Mouse (Mus musculus) macrophage (primary cell): ENCODE measurements around the gene Eif4g1. TPM values are rescaled to one million over a fixed set of nuclear protein-coding genes. Genes with fewer than 3 reads are reported as not detected.

ENCODE experiments used
- H3K27ac ChIP-seq: fragments of 350-480 bp; formaldehyde crosslinking; 2 replicates; pipeline ENCODE4 v1.9.0; 2021
- H3K36me3 ChIP-seq: fragments of 350-480 bp; formaldehyde crosslinking; 2 replicates; pipeline ENCODE4 v1.9.0; 2021; ENCODE audit errors: inconsistent target
- H3K4me3 ChIP-seq: fragments of 350-480 bp; formaldehyde crosslinking; 2 replicates; pipeline ENCODE4 v1.9.0; 2021; ENCODE audit errors: inconsistent target
- H3K79me2 ChIP-seq: fragments of 350-480 bp; formaldehyde crosslinking; 2 replicates; pipeline ENCODE4 v1.9.0; 2021; ENCODE audit errors: inconsistent target
- WGBS: methylation state at CpG from one replicate; pipeline ENCODE4 v1.1.7; 2026; ENCODE audit warnings: inconsistent platforms; ENCODE audit not compliant: missing documents; 5-methylcytosine and 5-hydroxymethylcytosine counted together
- polyA plus RNA-seq: library from polyadenylated mRNA; stranded (reverse); fragments of 250-400 nt; gene quantifications from 3 replicates; pipeline ENCODE4 v1.2.4, GENCODE M21; 2018; ENCODE audit warnings: inconsistent platforms

Gene Eif4g1
- polyA plus RNA-seq, 1 experiment from 2014 or later: 165 TPM

DNA sequence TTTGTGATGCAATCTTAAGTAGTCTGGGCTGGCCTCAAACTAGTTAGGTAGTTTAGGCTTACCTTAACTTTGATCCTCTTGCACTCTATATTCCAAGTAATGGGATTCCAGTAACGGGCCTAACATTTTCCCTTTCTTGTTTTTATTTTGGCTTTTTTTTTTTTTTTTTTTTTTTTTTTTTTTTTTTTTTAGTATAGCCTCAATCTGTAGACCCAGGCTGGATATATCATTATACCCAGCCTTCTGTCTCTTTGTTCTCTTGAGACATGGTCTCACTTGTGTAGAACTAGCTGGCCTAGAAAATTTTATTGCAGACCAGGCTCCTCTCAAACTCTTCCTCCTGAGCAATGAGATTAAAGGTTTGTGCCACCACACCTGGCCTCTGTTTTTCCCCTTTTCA is 23.5 kb downstream of the Eif4g1 start:
- no peak overlapping the region for H3K4me3 ChIP-seq
- peaks cover 38% of the 10 kb centered on the region for H3K36me3 ChIP-seq
- WGBS: 86% methylated on average over 1 of the region's 1 CpGs
- H3K79me2 ChIP-seq: no peaks in the 10 kb centered on the region
- H3K27ac ChIP-seq: no peak overlapping the region

DNA sequence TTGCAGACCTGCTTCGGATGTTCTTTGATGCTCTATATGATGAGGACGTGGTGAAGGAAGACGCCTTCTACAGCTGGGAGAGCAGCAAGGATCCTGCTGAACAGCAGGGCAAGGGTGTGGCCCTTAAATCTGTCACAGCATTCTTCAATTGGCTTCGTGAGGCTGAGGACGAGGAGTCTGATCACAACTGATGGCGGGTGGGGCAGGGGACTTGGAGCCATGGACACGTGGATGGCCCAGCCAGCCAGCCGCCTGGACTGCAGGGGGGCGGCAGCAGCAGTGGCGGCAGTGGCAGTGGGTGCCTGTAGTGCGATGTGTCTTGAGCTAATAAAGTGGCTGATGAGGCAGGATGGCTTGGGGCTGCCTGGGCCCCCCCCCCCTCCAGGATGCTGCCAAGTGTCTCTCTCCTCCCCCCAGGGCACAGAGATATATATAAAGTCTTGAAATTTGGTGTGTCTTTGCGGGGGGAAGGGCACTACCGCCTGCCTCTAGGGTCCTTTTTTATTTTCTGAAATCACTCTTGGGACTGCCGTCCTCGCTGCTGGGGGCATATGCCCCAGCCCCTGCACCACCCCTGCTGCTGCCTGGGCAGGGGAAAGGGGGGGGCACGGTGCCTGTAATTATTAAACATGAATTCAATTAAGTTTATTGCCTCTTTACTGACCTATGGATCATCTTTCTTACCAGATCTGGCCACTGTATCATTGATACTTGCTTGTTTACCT is 24.3 kb downstream of the Eif4g1 start:
- Histone ChIP-seq H3K4me3 (no peak overlapping the region), H3K79me2 (no peaks in the 10 kb centered on the region), H3K27ac (no peak overlapping the region), H3K36me3 (peaks cover 30% of the 10 kb centered on the region)
- WGBS: 90% methylated on average over 16 of the region's 16 CpGs

DNA sequence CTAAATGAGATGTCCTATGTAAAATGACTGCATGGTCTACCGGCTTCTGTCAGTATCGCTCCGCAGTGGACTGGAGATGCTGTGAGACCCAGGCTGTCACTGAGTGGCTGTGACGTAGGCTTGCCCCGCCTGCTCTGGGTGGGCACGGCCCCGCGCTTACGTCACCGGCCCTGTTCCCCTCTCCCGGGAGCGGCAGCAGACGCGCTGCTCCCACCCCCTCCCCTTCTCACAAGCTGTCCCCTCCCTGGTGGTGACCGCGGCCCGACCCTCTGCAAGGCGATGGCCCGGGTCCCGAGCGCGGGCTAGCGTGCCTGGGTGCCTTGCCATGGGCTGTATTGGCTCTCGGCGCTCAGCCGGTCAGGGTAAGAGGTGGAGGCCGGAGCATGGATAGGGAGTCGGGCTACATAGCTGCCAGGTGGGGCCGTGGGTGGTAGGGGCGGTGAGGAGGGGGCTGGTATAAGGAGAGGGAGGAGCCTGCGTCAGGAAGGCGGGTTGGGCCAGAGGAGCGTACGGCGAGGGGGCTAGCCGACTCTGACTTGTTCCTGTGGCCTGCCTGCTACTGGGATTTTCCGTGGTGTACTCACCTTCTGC is 25.1 kb downstream of the Eif4g1 start, which contains the start of gene Fam131a:
Fam131a (plus strand) TSS at position 131 of the 591 bp plus-strand sequence.
- no peaks in the 10 kb centered on the region for H3K79me2 ChIP-seq
- peaks cover 22% of the 10 kb centered on the region for H3K36me3 ChIP-seq
- 3% methylated on average over 37 of the region's 37 CpGs for WGBS
- no peak within 1 kb of the TSS for H3K27ac ChIP-seq
- H3K4me3 ChIP-seq: no peak within 1 kb of the TSS; the same call in 1 of the 2 replicates

DNA sequence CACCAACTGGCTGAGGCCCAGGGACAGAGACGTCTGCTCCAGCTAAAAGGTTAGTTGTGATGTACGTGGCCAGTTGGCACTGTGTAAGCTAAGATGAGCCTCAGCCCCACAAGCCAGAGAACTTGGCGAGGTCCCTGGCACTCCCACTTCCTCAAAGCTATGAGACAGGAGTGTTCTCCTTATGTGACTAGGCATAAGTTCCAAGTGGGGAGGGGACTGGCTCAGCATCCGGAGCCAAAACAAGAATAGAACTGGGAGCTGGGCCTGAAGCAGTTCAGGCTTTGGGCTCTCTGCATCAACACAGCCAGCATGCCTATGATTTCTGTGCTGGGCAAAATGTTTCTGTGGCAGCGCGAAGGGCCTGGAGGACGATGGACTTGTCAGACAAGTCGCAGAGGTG is 26.7 kb downstream of the Eif4g1 start:
- H3K79me2 ChIP-seq: no peaks in the 10 kb centered on the region
- no peak overlapping the region for H3K4me3 ChIP-seq
- WGBS: 54% methylated on average over 8 of the region's 8 CpGs
- H3K36me3 ChIP-seq: peaks cover 6% of the 10 kb centered on the region
- no peak overlapping the region for H3K27ac ChIP-seq

DNA sequence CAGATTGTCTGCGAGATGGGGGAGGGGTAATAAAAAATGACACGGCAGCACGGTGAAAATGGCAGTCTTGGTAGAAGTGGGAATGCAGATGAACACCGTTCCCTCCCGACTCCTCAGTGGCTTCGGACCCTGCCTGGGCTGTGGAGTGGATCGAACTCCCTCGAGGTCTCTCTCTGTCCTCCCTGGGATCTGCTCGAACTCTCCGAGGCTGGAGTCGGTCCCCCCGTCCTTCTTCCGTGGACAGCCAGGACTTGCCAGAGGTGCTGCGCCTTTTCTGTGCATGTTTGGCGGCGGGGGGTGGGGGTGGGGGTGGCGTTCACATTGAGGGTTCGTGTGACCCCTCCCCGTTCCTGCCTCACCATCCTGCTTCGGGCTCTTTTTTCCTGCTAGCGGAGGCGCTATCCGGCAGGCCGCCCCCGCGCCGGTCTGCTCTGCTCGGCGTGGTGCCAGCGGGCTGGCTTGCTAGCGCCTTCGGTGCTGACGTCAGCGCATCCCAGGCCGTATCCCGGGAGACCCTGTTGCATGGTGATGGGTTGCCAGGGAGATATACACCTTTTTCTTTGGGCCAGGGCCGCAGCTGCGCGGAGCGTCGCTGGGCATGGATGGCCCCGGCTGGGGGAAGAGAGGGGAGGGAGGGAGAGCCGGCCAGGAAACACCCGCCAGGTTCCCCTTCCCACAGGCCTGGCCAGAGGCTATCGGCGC is 27.7 kb downstream of the Eif4g1 start:
- no peak overlapping the region for H3K4me3 ChIP-seq
- WGBS: 11% methylated on average over 41 of the region's 46 CpGs
- H3K79me2 ChIP-seq: no peaks in the 10 kb centered on the region
- no peaks in the 10 kb centered on the region for H3K36me3 ChIP-seq
- H3K27ac ChIP-seq: no peak overlapping the region

DNA sequence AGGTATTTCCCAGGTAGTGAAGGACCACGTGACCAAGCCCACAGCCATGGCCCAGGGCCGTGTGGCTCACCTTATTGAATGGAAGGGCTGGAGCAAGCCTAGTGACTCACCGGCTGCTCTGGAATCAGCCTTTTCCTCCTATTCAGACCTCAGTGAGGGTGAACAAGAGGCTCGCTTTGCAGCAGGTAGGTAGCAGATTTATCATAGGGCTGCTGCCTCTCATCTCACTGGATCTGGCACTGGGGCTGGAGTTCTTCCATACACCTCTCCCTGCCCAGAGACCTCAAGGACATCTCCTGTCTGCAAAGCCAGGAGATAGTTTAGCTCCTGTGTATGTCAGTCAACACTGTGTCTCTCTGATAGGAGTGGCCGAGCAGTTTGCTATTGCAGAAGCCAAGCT is 31.2 kb downstream of the Eif4g1 start:
- Histone ChIP-seq H3K27ac (no peak overlapping the region), H3K36me3 (no peaks in the 10 kb centered on the region), H3K4me3 (no peak overlapping the region), H3K79me2 (no peaks in the 10 kb centered on the region)
- WGBS: 93% methylated on average over 5 of the region's 5 CpGs

DNA sequence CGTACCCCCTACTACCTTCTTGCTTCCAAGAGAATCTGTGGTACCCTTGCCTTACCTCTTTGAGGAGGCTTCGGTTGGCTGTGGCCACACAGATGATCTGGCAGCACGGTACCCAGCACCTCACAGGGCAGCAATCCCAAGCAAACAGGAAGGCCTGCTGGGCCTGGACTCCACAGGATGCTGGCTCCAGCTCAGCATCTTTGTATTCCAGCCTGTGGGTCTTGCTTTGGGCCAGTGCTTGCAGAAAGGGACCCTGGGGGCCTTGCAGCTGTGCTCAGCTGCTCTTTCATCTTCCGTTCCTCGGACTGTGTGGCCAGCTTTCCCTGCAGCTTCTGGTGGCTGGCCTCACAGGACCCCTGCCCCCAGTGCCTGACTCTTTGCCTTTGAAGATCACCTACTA is 31.9 kb downstream of the Eif4g1 start:
- Histone ChIP-seq H3K4me3 (no peak overlapping the region), H3K36me3 (no peaks in the 10 kb centered on the region), H3K79me2 (no peaks in the 10 kb centered on the region), H3K27ac (no peak overlapping the region)
- 96% methylated on average over 5 of the region's 5 CpGs for WGBS

DNA sequence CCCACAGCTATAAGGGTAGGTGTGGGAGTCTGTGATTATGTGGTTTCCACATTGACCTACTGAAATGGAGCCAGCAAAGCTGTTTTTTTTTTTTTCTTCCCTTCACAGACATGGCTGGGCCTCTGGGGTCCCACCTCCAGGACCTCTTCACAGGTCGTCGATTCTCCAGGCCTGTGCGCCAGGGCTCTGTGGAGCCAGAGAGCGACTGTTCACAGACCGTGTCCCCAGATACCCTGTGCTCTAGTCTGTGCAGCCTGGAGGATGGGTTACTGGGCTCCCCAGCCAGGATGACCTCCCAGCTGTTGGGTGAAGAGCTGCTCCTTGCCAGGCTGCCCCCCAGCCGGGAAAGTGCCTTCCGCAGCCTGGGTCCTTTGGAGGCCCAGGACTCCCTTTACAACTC is 33.2 kb downstream of the Eif4g1 start:
- no peak overlapping the region for H3K27ac ChIP-seq
- H3K79me2 ChIP-seq: no peaks in the 10 kb centered on the region
- no peak overlapping the region for H3K4me3 ChIP-seq
- H3K36me3 ChIP-seq: no peaks in the 10 kb centered on the region
- WGBS: 84% methylated on average over 7 of the region's 7 CpGs

DNA sequence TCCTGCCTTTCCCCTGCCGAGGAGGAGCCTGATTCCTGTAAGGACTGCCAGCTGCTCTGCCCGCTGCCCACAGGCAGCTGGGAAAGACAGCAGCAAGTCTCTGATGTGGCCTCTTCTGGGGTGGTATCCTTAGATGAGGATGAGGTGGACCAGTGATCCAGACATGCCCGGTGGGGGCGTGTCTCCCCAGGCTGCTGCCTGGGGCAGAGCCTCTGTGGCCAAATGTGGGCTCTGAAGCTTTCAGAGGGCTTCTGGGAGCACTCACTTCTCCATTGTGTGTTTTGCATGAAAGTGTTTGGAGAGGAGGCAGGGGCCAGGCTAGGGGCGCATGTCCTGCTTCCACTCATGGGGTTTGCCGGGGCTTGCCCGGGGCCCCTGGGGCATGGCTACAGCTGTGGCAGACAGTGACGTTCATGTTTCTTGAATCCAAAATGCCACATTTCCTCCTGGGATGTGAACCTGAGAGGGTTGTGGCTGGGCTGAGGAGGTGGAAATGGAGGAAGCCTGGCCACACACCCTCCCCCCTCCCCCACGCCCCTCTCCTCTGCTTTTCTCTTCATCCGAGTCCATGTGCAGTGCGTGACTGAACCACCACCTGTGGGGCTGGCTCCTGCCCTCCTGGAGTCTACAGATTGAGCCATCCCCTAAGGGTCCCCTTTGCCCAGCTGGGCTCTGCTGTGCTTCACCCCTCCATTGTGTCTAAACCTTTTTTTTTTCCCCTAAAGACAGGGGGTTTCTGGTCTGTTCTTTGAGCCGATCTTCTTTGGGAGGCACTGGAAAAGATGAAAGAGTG is 33.8 kb downstream of the Eif4g1 start:
- no peak overlapping the region for H3K27ac ChIP-seq
- no peaks in the 10 kb centered on the region for H3K36me3 ChIP-seq
- no peaks in the 10 kb centered on the region for H3K79me2 ChIP-seq
- WGBS: 73% methylated on average over 10 of the region's 12 CpGs
- H3K4me3 ChIP-seq: no peak overlapping the region

DNA sequence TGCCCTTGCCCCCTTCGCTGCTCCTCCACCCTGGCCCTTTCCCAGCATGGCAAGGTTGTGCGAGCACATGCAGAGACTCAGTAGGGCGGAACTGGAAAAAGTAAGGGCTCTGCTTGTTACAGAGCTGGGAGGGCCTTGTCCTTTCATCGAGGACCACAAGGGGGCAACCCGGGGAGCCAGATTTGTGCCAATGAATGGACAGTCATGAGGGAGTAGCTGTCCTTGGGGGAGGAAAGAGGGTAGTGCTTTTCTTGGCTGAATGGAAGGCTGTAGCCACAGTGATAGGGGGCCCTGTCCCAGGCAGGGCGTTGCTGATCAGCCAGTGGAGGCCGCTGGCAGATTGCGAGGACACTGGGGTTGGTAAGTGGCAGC is 34.4 kb downstream of the Eif4g1 start:
- Histone ChIP-seq H3K79me2 (no peaks in the 10 kb centered on the region), H3K27ac (no peak overlapping the region), H3K4me3 (no peak overlapping the region), H3K36me3 (no peaks in the 10 kb centered on the region)
- WGBS: 42% methylated on average over 8 of the region's 8 CpGs

DNA sequence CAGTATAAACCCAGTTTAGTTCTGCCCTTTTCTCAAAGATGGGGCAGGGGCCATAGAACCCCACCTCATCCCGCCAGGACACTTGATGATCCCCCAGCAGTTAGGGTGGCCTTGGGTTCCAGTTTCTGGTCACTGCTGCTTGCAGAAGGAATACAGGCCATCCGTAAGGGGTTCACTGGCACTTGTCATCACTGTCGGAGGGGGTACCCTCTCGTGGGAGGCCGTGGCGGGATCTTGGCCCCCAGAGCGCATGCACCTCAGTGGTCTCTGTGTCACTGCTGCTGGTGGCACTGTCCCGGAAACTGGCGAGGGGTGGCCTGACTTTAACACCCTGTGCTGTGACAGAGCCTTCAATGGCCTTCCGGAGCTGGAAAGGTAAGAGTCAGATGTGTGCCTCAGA is 35.0 kb downstream of the Eif4g1 start:
- no peaks in the 10 kb centered on the region for H3K36me3 ChIP-seq
- no peak overlapping the region for H3K27ac ChIP-seq
- H3K4me3 ChIP-seq: no peak overlapping the region
- WGBS: 94% methylated on average over 10 of the region's 10 CpGs
- H3K79me2 ChIP-seq: no peaks in the 10 kb centered on the region

DNA sequence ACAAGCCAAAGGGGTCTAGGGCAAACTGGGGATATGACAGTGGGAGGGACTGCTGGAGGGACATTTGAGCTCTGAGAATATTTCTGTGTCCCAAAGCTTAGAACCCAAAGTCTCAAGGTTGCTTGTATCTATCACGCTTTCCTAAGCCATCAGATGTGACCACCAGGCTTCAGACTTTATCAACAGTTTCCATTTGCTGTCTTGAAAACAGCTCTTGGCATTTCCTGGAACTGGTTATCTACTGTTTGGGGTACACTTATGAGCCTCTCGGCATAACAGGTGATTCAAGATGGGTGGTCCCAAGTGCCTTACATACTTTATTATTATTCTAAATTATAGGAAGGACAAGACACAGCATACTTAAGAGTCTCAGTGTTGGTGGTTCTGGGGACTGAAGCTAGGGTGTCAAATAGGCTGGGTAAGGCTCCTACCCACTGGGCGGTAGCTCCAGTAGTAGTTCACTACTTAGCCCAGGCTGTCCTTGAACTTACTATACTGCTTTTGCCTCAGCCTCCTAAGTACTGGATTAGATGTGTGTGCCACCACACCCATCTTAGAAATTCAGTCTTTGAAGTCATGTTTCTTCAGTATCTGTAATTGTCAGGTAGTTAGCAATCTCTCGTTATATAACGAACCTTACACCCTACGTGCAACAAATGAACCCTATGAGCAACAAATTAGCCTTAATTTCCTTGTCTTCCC is 35.7 kb downstream of the Eif4g1 start:
- Histone ChIP-seq H3K36me3 (no peaks in the 10 kb centered on the region), H3K79me2 (no peaks in the 10 kb centered on the region), H3K4me3 (no peak overlapping the region), H3K27ac (no peak overlapping the region)
- 81% methylated on average over 6 of the region's 6 CpGs for WGBS

DNA sequence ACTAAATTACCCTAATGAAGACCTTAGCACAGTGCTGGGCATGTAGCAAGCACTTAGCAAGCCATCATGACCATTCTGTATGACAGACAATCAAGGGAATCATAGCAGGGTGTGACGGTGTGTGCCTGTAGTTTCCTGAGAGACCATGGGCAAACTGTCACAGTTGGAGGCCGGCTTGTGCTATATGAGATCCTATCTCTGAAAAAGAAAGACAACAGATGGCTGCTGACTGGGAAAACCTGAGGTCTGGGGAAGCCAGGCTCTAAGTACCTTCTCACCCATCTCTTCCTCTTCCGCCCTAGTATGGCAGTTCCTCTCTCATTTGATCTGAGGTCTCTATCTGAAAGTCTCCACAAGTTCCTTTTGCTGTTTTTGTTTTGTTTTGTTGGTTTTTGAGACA is 37.7 kb downstream of the Eif4g1 start:
- Histone ChIP-seq H3K27ac (no peak overlapping the region), H3K36me3 (no peaks in the 10 kb centered on the region), H3K4me3 (no peak overlapping the region), H3K79me2 (no peaks in the 10 kb centered on the region)
- WGBS: 44% methylated on average over 3 of the region's 3 CpGs

DNA sequence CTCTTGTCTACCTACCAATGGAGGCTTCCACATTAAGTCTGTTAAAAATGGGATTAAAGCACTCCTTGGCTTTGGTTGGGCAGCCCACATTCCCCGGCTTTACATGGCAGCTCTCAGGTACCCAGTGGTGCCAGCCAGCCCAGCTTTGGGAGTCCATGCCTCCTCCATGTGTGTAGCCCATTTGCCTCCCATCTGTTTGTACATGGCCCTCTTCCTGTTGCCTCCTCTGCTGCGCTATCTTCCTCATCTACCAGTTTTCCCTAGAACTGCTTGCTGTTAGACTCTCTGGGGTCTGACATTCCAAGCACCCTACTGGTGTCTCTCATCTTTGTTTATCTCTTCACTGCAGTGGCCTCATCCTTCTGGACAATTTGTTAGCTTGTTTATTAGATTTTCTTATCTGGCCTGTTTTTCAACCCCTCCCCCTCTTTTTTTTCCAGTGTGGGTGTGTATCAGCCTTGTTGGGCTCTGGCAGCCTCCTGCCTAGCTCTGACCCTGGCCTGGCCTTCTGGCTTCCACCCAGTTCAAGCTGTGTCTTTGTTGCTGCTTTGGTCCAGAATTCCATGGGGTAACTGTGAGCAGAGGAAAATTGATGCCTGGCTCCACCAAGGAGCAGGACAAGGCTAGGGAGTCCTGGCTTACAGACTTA is 38.4 kb downstream of the Eif4g1 start:
- Histone ChIP-seq H3K79me2 (no peaks in the 10 kb centered on the region), H3K27ac (no peak overlapping the region), H3K4me3 (no peak overlapping the region), H3K36me3 (no peaks in the 10 kb centered on the region)
- WGBS: 100% methylated on average over 2 of the region's 2 CpGs
